Mouse (Mus musculus) forebrain, postnatal 0 days (tissue): Measurements from ENCODE around the gene Glyctk. TPM values are rescaled to one million over a fixed set of nuclear protein-coding genes. Genes with fewer than 3 reads are reported as not detected.

Experiments
- ATAC-seq: fragments of 200-750 bp; cut with Nextera tagmentation; 2 replicates; pipeline ENCODE4 v1.8.0; 2017; ENCODE audit warnings: mild to moderate bottlenecking, moderate library complexity
- DNase-seq: peaks from one replicate; pipeline ENCODE4 v3.0.0-alpha.2; 2015
- H3K27ac ChIP-seq: fragments of 300-500 bp; sonication (generic); 2 replicates; pipeline ENCODE4 v1.5.1; 2014; ENCODE audit warnings: low read depth, mild to moderate bottlenecking, antibody characterized with exemption, low read length, moderate library complexity, mixed read lengths
- H3K27me3 ChIP-seq: fragments of 300-500 bp; sonication (generic); 2 replicates; pipeline ENCODE4 v1.6.1; 2014; ENCODE audit warnings: mild to moderate bottlenecking, low read length, mixed read lengths; ENCODE audit not compliant: insufficient read depth
- H3K36me3 ChIP-seq: fragments of 300-500 bp; sonication (generic); 2 replicates; pipeline ENCODE4 v1.6.1; 2014; ENCODE audit warnings: mild to moderate bottlenecking, moderate library complexity; ENCODE audit not compliant: insufficient read depth
- H3K4me1 ChIP-seq: fragments of 300-500 bp; sonication (generic); 2 replicates; pipeline ENCODE4 v1.6.1; 2014; ENCODE audit warnings: antibody characterized with exemption; ENCODE audit not compliant: insufficient read depth
- H3K4me2 ChIP-seq: fragments of 300-500 bp; sonication (generic); 2 replicates; pipeline ENCODE4 v1.6.1; 2014; ENCODE audit warnings: low read depth, mild to moderate bottlenecking, moderate library complexity
- H3K4me3 ChIP-seq: fragments of 300-500 bp; sonication (generic); 2 replicates; pipeline ENCODE4 v1.5.1; 2014; ENCODE audit warnings: low read depth, low read length, mixed read lengths
- H3K9ac ChIP-seq: fragments of 300-500 bp; sonication (generic); 2 replicates; pipeline ENCODE4 v1.6.1; 2014; ENCODE audit warnings: mild to moderate bottlenecking
- H3K9me3 ChIP-seq: fragments of 300-500 bp; sonication (generic); 2 replicates; pipeline ENCODE4 v1.6.1; 2016; ENCODE audit warnings: low read length
- CTCF ChIP-seq: sonication (generic); IDR thresholded peaks from 2 replicates; pipeline ENCODE4 v1.5.1; 2016; ENCODE audit warnings: antibody characterized with exemption, control low read depth, low read depth
- WGBS: fragments of 180-500 bp; shearing (Covaris S2); extraction: QIAGEN DNeasy Blood & Tissue Kit; methylation state at CpG from one replicate; pipeline ENCODE4 v1.1.7; 2014; 5-methylcytosine and 5-hydroxymethylcytosine counted together
- polyA plus RNA-seq: library from polyadenylated mRNA; unstranded; fragments of >200 nt; fragmentation: Nextera tagmentation; extraction: Ambion mirVana; gene quantifications from 2 replicates; pipeline ENCODE4 v1.2.1, GENCODE M21; 2015
- total RNA-seq: library from RNA; depleted of rRNA; stranded (reverse); fragments of >200 nt; gene quantifications from 2 replicates; pipeline ENCODE4 v1.2.3, GENCODE M21; 2014

Glyctk gene
- total and polyA plus RNA-seq, 2 experiments from 2014 or later: 1.1 to 3.0 TPM

DNA sequence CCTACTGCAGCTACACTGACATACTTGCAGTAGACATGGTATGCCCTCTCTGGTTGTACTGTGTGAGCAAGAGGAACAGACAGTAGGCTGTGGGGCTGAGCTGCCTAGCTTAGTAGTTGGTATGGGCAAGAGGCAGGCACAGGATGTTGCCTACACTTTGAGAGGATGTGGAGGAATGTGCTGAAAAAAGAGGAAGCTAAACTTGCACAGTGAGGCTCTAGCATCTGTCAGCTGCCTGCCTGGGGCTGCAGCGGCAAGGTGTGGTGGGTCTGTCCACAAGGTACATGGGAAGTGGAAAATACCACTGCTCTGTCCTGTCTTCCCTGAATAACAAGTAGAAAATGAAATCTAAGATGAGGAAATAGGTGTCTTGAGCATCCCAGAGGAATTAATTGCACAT lies 35.1 kb upstream of the Glyctk start:
- no peak overlapping the region; the same call in 1 of the 2 replicates for H3K27ac ChIP-seq
- no peak for TF ChIP-seq CTCF
- H3K4me2 ChIP-seq: no peak overlapping the region
- ATAC-seq (no peak), DNase-seq (no peak)
- no peak overlapping the region for H3K9ac ChIP-seq
- WGBS: 96% methylated on average over 1 of the region's 1 CpGs
- H3K27me3 ChIP-seq: no peaks in the 10 kb centered on the region
- peaks cover 42% of the 10 kb centered on the region for H3K36me3 ChIP-seq
- H3K4me1 ChIP-seq: no peaks in the 10 kb centered on the region
- H3K4me3 ChIP-seq: no peak overlapping the region
- H3K9me3 ChIP-seq: no peaks in the 10 kb centered on the region

DNA sequence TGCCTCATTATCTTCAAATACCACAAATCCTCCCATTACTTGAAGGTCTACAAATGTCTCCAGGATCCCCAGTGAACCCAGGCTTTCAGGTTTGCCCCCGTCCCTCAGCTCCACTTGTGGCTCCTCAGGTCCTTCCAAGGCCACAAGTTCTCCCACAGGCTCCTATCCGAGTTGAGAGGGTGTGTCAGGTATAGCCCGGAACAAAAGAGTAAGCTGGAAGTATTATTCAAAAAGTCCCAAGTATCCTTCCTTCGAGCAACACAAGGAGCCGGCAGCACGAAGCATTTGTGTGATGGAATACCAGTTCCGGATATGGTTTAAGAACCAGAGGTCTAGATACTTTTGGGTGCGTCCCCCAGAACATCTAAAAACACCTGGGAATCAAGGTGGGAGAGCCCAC lies 34.1 kb upstream of the Glyctk start:
- no peak for TF ChIP-seq CTCF

GRCm38 (mm10) chr9:106191355-106191754 lies 33.4 kb upstream of the Glyctk start:
- TF ChIP-seq CTCF: no peak
- no peaks in the 10 kb centered on the region for H3K4me1 ChIP-seq
- DNase-seq (no peak), ATAC-seq (no peak)
- H3K27me3 ChIP-seq: no peaks in the 10 kb centered on the region
- H3K4me3 ChIP-seq: no peak overlapping the region
- H3K36me3 ChIP-seq: peaks cover 59% of the 10 kb centered on the region
- no peak overlapping the region for H3K27ac ChIP-seq
- no peak overlapping the region for H3K4me2 ChIP-seq
- no peak overlapping the region for H3K9ac ChIP-seq
- no peaks in the 10 kb centered on the region for H3K9me3 ChIP-seq
- 97% methylated on average over 1 of the region's 1 CpGs for WGBS

More for the DNA sequence above, 34.1 kb upstream of the Glyctk start:
- H3K4me1 ChIP-seq: no peaks in the 10 kb centered on the region
- no peak for ATAC-seq
- peaks cover 52% of the 10 kb centered on the region for H3K36me3 ChIP-seq
- no peak for DNase-seq
- H3K27me3 ChIP-seq: no peaks in the 10 kb centered on the region
- no peak overlapping the region for H3K4me3 ChIP-seq
- H3K9me3 ChIP-seq: no peaks in the 10 kb centered on the region
- H3K4me2 ChIP-seq: no peak overlapping the region
- WGBS: 94% methylated on average over 8 of the region's 8 CpGs
- no peak overlapping the region for H3K9ac ChIP-seq
- no peak overlapping the region for H3K27ac ChIP-seq

DNA sequence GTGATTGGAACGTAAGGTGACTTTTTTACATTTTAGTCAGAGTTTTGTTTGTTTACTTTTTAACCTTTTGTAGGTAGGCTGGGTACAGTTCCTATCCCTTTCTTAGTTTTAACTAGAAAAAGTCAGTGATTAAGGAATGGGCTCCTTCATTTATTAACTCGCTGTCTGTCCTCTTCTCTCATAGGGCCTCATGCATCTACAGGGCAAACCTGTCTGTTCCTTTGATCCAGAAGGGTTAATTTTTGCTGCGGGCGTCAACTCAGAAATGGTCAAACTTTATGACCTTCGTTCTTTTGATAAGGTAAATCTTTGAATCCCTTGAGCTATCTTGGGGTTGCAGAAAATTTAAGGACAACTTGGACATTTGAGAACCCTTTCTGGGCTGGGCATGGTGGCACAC lies 26.1 kb upstream of the Glyctk start:
- DNase-seq (no peak), ATAC-seq (no peak)
- no peak overlapping the region for H3K4me3 ChIP-seq
- no peaks in the 10 kb centered on the region for H3K4me1 ChIP-seq
- H3K4me2 ChIP-seq: no peak overlapping the region
- no peaks in the 10 kb centered on the region for H3K27me3 ChIP-seq
- no peak for TF ChIP-seq CTCF
- WGBS: 95% methylated on average over 5 of the region's 5 CpGs
- peaks cover 88% of the 10 kb centered on the region for H3K36me3 ChIP-seq
- H3K27ac ChIP-seq: no peak overlapping the region
- H3K9ac ChIP-seq: no peak overlapping the region
- no peaks in the 10 kb centered on the region for H3K9me3 ChIP-seq

DNA sequence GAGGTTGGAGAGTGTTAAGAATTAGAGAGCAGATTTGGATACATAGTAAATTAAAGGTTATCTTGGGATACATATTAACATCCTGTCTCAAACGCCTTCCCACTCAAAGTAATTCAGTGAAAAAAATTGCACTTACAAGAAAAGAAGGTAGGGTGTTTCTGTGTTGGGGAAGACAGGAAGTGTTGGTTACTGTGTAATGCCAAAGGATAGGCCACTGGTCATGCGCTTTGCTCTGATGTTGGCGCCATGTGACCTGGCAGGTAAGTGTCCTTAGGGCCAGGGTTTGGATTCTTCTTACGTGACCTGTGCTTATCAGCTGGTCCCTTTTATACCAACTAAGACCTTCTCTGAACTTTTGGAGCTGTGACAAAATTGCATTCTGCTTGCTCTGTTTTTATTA lies 24.2 kb upstream of the Glyctk start:
- no peak overlapping the region for H3K4me2 ChIP-seq
- H3K36me3 ChIP-seq: peaks cover 83% of the 10 kb centered on the region
- ATAC-seq (no peak), DNase-seq (no peak)
- no peaks in the 10 kb centered on the region for H3K9me3 ChIP-seq
- H3K9ac ChIP-seq: no peak overlapping the region
- H3K4me1 ChIP-seq: no peaks in the 10 kb centered on the region
- 94% methylated on average over 4 of the region's 4 CpGs for WGBS
- no peaks in the 10 kb centered on the region for H3K27me3 ChIP-seq
- TF ChIP-seq CTCF: no peak
- H3K27ac ChIP-seq: no peak overlapping the region
- H3K4me3 ChIP-seq: no peak overlapping the region

DNA sequence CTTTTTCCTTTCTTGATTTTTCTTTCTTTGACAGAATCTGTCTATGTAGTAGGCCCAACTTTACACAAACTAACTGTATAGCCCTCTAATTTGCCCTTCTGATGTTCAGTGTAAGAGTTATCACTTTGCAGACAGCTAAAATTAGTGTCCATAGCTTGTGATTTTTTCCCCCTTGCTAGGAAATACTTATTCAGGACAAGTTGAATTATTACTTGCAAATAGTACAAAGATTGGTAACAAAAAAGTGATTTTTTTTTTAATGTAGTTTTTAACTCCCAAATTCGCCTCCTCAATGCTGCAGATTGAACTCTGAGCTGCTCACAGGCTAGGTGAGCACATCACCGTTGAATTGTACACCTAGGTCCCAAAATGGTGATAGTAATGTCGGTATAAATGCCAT lies 22.0 kb upstream of the Glyctk start:
- no peak for ATAC-seq
- Histone ChIP-seq H3K9ac (no peak overlapping the region), H3K36me3 (peaks cover 73% of the 10 kb centered on the region), H3K27ac (no peak overlapping the region), H3K4me2 (no peak overlapping the region), H3K27me3 (no peaks in the 10 kb centered on the region), H3K4me3 (no peak overlapping the region), H3K4me1 (peaks cover under 1% of the 10 kb centered on the region; the same call in 1 of the 2 replicates), H3K9me3 (no peaks in the 10 kb centered on the region)
- 95% methylated on average over 3 of the region's 3 CpGs for WGBS
- no peak for DNase-seq
- no peak for TF ChIP-seq CTCF

DNA sequence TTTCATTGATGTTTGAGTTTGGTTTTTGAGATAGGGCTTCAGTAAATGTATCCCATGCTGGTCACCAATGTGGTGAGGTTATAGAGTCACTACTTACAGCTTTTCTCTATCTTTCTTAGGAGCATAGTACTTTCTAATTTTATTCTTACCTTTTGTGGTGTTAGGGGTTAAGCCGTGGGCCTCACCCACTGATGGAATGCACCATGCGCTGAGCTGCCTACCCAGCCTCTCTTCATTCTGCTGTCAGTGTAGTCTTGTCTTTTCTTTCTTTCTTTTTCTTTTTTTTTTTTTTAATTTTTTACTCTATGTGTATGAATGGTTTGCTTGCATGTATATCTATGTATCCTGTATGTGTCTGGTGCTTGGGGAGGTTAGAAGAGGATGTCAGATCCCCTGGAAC lies 21.5 kb upstream of the Glyctk start:
- H3K9ac ChIP-seq: no peak overlapping the region
- no peak for ATAC-seq
- 90% methylated on average over 2 of the region's 2 CpGs for WGBS
- H3K27ac ChIP-seq: no peak overlapping the region
- no peaks in the 10 kb centered on the region for H3K9me3 ChIP-seq
- H3K36me3 ChIP-seq: peaks cover 68% of the 10 kb centered on the region
- no peaks in the 10 kb centered on the region for H3K27me3 ChIP-seq
- no peak for TF ChIP-seq CTCF
- H3K4me3 ChIP-seq: no peak overlapping the region
- no peak overlapping the region for H3K4me2 ChIP-seq
- DNase-seq: no peak
- H3K4me1 ChIP-seq: peaks cover 5% of the 10 kb centered on the region

GRCm38 (mm10) chr9:106177799-106178198 lies 19.9 kb upstream of the Glyctk start:
- TF ChIP-seq CTCF: no peak
- H3K4me3 ChIP-seq: no peak overlapping the region
- no peak overlapping the region for H3K27ac ChIP-seq
- ATAC-seq (no peak), DNase-seq (no peak)
- H3K9me3 ChIP-seq: no peaks in the 10 kb centered on the region
- peaks cover 20% of the 10 kb centered on the region for H3K4me1 ChIP-seq
- 93% methylated on average over 6 of the region's 6 CpGs for WGBS
- H3K27me3 ChIP-seq: no peaks in the 10 kb centered on the region
- H3K36me3 ChIP-seq: peaks cover 52% of the 10 kb centered on the region
- H3K4me2 ChIP-seq: no peak overlapping the region
- no peak overlapping the region for H3K9ac ChIP-seq
